Mouse (Mus musculus) adrenal gland, adult (tissue): Measurements from ENCODE around the gene Stk40.

Experiments
- DNase-seq, 2 experiments: peaks; one replicate each; pipeline ENCODE4 v3.0.0; 2022 to 2023; ENCODE audit warnings: low spot score in 1 of 2; ENCODE audit not compliant: inconsistent age in 2 of 2

The Stk40 gene

DNA sequence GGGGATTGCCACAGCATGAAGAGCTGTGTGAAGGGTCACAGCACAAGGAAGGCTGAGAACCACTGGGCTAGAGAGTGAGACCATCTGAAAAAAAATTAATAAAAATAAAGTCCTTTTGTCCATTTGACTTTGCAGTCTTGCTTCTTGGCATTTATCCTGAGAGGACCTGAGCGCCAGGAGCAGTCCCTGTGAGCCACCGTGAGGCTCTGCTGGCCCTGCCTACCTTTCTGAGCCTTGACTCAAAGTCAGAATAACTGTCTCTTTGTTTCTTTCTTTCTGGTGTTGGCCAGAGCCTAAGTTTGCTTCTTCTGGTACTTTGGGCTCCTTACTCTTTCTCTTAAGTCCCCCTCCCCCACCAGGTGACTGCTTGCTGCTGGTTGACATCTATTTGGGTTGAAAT is 16.7 kb downstream of the Stk40 start:
- no peak for DNase-seq

DNA sequence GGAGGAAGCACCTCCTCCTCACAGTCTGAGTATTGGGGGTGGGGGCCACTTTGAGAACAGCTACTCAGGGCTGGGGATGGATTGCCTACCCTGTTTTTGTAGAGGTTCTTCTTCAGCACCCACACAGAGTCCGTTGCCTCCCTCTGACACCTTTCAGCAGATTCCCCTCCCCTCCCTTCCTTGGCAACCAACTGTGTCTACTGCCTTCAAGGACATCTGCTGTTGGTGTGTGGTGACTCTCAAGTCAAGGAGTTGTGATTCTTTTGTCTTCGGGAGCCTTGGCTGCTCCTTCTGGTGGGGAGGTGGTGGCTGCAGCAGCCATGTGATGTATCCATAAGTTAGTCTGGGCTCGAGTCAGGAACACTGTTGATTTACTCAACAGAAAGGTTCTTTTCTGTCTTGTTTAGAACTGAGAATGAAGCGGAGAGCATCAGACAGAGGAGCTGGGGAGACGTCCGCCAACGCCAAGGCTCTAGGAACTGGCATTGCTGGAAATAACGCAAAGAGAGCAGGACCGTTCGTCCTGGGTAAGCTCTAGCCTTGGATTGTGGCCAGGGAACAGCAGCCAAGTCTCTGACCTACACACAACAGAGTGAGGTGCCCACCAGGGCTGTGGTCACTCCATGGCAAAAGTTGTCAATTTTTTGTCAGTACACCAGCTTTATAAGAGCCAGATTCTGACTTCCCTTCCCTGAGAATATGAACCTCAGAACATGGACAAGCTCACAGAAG is 19.7 kb downstream of the Stk40 start:
- DNase-seq, result peak in 1 of 2 experiments; percentile 78

DNA sequence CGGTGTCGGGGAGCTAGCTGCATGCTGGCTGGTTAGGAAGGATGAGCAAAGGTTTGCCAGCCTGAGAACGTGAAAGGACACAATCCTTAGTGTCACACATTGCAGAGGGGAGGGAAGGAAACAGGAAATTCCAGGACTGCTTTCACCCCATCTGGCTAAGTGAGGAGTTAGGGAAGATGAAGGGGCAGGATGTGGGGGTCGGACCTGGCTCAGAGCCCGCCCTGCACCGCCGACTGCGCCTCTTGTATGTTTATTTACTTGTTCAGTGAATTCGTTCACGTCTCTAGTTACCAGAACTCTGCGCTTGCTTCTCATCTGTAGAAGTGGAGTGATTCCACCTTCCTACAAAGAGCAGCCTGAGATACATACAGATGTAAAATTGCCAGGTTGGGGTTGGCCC is 26.7 kb downstream of the Stk40 start:
- DNase-seq, result peak in 1 of 2 experiments; percentile 55

DNA sequence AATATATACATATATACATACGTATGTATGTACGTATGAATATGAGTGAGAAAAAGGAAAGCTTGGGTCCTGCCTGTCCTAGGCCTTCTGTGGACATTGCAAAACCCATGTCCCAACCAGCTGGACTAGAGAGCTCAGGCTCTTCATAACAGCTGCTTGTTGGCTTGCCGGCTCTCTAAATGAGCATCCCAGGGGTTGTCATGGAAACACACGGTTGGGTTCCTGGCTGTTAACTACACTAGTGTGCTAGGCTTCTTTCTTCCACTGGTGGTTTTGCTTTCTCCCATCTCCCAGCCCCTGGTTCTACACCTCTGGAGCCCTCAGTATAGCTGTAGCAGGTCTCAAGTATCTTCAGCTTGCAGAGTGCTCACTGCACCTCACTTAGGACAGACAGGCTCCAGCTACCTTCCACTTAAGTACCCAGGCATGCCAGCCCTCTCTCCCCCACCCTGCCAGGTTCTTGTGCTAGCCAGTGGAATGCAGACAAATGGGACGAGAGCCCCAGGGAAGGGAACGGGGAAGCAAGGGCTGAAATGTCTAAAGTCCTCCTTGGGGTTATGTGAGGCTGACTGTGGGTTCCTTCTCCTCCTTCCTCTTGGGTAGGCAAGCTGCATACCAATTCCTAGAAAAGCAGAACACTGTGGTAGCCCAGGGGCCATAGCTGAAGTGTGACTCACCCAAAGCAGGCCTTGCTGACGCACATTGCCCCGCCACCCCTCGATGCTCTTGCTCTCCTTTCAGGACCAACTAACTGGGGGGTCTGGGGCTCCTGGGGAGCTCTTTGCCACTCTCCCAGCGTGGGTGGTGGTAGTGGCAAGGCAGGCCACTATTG is 27.7 kb downstream of the Stk40 start:
- DNase-seq, result peak; percentile 83 to 91

DNA sequence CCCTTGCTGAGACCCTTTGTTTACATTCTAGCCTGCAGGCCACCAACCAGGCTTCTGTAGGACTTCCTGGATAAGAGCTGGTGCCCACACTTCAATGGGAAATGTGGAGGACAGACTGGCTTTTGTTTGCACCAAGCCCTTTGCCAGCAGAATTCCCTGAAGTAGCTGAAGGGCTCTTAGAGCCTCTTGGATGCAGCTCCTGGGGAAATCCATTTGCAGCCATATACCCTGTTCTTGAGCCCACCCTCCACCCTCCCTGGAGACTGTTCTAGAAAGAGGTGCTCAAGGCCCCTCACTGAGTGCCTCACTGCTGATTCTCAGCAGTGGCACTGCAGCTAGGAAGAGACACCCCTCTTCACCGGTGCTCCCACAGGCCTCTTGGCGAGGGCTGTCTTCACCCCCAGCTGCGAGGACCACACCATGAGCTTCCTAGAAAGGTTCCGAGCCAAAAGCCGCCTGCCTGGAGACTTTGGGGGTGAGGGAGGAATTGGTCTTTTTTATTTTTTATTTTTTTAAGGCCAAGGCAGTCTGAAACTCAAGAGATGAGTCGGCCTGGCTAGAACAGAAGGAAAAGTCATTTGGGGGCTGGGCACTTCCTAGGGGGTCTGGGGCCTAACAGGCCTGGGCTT is 29.0 kb downstream of the Stk40 start:
- no peak for DNase-seq

DNA sequence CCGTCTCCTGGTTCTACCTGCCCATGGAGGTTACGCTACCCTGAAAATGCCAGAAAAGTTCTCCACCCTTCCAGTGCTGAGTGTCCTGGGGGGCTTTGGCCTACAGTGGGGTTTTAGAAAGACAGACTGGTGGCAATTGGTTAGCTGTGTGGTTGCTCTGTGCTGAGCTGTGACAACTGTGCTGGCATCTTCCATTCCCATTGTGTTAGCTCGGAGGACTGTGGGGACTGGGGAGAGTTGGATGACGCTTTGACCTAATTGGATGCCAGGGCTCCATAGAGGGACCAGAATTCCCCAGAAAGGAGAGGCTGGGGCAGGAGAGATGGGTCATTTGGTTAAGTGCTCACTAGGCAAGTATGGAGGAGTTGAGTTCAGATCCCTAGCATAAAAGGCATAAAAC is 30.5 kb downstream of the Stk40 start:
- no peak for DNase-seq

DNA sequence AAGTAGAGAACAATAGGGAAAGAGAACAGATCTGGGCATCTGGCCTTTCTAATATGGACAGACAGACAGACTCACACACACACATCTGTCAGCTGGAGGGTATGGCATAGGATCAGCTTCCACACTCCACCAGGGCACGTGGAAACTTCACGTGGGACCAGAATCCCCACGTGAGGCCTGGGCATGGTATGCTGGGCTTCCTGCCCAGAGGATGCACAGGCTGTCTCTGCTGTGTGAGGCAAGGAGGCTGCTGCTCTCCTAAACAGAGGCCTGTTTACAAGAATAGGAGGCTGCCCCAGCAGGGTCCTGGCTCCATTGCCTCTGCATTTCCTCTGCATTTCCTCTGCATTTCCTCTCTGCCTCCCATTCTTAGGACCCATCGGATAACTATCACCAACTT is 30.9 kb downstream of the Stk40 start:
- DNase-seq, result peak in 1 of 2 experiments; percentile 46

DNA sequence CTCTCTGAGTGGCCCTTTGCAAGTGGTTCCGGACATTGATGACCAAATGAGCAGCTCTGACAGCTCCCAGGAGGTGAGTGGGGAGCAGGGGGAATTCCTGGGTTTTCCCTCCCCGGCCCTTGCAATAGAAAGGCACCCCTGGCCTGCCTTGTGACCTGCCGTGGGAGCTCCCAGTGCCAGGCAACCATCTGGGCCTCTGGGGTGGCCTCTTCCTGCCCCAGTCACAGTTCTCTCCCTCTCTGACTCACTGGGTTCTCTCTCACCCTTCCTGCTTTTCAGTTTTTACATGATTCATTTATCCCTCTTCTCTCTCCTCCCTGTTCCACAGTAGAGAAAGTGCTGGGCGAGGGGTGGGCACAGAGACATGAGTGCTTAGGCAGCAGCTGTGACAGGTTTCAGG is 34.0 kb downstream of the Stk40 start:
- no peak for DNase-seq

DNA sequence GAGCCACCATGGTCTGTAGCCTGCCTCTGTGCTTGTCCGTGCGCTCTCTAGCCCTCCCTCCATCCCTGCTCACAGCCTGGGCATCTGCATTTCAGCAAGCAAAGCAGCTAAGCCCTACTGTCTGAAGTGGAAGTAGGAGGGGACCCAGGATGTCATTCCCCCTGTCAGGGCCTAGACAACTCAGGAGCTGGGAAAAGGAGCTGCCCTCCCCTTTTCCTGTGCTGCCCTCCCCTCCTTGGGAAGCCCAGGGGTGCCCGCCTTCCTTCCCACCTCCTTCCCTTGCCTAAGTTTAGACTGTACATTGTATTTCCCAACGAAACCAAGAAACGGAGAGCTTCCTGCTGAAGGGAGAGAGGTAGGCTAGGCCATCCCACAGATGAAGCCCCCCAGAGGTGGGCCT is 37.3 kb downstream of the Stk40 start:
- peak in 1 of 2 experiments; percentile 54 for DNase-seq

DNA sequence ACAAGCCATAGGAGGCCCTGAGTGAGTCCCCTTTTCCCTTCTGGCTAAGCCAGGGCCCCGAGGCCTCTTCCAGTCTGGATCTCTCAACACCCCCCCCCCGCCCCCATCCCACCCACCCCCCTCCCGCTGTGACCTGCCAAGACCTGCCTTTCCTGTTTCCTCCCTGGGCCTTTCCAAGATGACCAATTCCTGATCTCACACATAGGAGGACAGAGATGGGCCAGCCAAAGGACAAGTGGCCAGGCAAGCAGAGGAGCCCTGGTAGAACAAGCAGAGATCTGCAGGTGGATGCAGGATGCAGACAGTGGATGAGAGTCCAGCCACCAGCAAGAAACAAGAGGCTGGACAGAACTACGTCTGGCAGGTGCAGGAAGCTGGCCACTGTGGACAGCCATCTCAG is 41.6 kb downstream of the Stk40 start:
- DNase-seq, result peak in 1 of 2 experiments; percentile 64

DNA sequence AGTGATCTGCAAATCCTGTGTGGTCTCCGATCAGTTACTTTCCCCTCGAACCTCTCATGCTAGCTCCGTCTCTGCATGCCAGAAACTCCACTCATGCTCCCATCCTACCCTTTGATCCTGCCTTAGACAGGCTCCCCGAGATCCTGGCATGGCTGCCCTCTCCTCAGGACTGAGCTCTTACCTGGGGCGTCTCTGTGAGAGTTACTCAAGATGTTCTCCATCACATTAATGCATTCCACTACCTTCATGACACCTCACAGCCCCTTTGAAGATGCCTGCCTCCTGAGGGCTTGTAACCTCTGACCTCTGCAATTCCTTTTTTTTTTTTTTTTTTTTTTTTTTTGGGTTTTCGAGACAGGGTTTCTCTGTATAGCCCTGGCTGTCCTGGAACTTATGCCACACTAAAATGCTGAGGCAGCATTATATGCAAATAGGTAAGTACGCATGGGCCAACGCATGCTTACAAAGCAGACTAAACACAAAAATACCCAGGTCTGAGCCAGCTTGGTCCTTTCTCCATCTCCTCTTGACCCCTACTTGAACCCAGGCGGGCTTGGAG is 43.3 kb downstream of the Stk40 start:
- DNase-seq, result no peak

DNA sequence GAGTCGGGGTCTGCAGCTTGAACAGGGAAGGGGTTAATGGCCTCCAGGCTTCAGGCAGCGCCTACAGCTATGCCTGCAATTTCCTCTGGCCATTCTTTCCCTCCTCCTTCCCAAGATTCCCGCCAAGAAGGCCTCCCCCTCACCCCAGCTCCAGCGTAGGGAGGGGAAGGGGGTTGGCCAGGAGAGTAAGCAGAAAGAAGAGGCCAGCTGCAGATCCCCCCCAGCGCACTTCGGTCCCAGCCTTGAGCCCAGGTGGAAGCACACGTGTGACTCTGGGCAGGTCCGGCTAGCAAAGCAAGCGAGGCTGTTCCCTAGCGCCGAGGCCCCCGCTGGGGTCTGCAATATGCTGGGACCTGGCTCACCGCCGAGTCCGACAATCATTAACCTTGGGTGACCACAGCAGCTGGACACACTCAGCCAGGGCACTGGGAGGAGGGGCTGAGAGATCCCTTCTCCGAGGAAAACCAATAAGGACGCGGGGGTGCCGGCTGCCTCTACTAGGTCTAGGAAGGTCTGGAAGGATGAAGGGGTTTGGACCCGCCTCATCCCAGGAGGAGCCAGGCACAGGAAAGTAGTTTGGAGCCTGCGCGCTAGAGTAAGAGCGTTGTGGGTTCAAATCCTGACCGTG is 43.9 kb downstream of the Stk40 start, which contains the start of gene Eva1b:
Eva1b (plus strand) TSS at position 212 of the 628 bp plus-strand sequence.
- DNase-seq, result peak; percentile 70 to 80

DNA sequence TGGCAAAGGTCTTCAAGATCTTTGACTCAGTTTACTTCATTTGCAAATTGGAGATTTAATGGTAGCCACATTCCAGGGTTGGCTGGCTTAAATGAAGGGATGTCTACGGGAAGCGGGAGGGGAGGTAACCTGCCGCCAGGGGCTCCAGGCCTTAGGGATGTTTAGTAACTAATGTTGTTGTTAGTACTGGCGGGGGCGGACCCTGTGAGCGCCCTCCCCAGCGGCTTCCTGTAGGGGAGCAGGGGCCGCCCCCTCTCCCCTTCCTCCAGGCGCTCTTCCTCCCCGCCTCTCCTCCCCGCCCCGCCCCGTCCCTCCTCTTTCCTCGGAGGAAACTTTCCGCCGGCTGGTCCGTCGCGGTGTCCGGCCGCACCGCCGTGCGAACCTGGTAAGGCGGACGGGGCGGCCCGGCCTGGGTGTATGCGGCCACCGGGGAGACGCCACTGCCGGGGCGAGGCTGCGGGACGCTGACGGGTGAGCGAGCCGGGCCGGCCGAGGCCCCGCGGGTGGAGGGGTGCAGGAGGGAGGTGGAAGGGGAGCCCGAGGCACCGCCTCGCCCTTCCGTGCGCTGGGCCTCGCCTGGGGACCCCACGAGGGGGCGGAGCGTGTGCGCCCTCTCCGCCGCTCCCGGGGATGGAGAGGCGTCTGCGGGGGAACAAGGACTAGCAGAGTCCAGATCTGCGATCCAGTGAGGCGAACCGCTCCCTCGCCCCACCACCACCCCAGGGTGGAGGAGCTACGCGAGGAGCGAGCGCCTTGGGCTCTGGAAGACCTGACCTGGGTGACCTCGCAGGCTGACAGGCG is 44.6 kb downstream of the Stk40 start:
- DNase-seq, result peak; percentile 76 to 89

DNA sequence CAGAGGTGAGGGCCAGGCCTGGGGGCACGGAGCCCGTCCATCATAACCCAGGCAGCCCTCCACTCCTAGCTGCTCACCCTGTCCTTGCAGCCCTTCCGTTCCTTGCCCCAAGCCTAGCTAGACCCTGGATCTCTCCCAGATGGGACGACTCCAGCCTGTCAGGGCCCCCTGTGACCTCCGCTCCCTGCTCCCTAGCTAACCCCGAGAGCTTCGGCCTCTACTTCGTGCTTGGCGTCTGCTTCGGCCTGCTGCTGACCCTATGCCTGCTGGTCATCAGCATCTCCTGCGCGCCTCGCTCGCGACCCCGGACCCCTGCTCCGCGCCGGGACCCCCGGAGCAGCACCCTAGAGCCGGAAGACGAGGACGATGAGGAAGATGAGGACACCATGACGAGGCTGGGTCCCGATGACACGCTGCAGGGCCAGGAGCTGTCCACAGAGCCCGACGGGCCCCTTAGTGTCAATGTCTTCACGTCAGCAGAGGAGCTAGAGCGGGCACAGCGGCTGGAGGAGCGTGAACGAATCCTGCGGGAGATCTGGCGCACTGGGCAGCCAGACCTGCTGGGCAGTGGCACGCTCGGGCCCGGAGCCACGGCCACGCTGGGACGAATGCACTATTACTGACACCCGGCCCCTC is 45.4 kb downstream of the Stk40 start:
- DNase-seq, result peak; percentile 47 to 62

DNA sequence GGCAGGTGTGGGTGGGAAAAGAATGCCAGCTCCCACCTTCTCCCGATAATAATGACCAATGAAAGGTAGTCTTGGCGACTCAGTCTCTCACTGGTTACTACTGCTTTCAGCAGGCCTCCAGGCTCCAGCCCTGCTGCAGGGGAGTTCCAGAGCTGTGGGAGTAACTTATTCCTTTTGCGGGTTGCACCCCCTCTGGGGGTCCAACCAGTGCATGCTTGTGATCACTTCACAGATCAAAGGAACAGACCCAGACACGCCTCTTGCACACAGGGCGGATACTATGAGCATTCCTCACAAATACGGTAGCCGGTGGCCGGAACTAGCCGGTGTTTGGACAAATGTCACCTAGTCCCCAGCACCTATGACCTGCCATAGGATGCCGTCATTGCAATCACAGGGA is 46.0 kb downstream of the Stk40 start:
- DNase-seq, result no peak

DNA sequence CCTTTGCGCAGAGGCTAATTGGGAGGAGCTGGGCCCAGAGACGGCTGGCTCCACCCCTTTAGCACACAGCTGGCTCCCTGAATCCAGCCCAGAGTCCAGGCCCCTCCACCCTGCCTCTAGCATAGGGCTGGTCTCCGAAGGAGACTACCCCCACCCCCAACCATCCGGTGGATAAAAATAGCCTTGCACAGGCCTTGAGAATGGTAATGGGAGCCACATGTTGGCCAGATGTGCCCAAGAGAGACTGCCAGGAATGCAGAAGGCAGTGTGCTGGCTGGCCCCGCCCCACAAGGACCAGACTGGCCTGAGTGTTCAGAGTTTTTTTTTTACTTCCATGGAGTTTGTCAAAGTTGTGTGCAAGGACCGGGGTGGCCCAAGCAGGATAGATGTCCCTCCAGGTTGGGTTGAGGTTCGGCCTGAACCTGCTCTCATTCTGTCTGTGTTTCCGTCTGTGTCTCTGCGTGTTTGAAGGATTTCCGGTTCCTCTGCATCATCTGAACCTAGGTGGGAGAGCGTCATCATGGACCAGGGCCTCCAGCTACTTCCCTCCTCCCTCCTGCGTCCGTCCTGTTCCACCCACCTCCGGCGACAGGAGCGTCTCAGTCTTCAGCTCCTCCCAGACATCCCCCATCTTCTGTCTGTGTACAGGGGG is 46.7 kb downstream of the Stk40 start:
- peak; percentile 76 to 88 for DNase-seq

DNA sequence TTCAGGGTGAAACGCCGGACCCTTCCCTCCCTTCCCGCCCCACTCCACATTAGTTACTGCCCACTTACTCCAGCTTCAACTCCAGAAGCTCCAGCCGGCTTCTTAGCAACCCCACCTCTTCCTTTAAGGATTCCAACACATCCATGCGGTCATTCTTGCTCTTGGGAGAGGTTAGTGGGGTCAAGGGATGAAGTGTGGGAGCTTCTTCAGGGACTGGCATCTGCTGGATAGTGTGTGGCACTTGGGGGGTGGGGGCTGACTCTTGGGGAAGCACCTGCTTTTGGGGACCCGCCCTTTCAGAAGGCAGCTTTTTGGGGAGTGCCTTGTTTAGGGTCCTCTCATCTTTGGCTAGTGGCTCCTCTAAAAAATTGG is 47.2 kb downstream of the Stk40 start:
- no peak for DNase-seq

DNA sequence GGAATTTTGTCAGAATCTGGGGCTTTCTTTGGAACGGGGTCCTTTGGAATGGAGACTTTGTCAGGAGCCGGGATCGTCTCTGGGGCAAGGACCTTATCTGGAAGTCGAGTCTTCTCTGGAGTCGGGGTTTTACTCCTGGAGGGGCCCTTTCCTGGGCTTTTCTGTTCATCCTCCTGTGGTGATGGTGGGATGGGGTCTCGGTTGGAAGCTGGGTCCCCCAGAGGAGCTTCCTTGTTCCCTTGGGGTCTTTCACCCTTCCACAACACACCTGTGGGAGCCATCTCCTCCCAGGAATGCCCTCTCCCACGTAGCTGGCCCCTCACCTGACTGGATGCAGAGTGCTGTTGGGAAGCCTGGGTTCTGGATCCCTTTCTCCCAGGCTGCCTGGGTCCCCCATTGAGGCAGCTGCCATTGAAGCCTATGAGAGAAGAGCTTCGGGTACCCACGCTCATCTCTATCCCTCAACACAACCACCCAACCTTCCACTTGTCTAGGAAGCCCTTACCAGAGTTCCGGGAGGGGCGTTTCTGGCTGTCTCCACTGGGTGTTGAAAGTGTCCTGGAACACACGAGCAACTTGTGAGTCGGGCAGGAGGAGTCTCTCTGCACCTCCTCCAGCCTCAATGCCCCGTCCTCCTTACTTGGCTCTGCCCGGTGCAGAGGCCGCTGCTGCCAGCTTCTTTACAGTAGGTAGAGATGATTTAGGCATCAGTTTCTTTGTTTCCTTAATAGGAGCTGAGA is 48.1 kb downstream of the Stk40 start:
- no peak for DNase-seq

DNA sequence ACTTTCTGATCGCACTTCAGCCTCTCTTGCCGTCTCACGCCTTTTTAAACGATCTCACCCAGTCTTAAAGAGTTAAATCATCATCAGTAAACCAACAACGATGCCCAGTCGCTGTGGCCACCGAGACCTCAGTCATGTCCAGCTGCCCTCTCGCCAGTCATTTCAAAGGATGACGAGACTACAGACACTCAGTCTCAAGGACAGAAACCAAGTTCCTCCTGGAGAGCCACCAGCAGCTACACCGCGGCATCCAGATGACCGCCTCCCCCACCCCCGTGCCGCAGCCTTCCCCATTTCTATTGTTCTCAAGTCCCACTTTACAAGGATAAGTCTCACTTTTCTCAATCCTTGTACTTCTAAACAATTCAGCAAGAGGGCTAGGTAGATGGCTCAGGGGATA is 49.1 kb downstream of the Stk40 start:
- peak in 1 of 2 experiments; percentile 72 for DNase-seq
